Mouse (Mus musculus) bone marrow macrophage, adult 2 months (primary cell): Measurements from ENCODE around the gene Crip1.

Source experiments
- CTCF ChIP-seq: IDR thresholded peaks from 2 replicates; pipeline ENCODE4 v1.5.1; 2012; ENCODE audit warnings: low read depth, mild to moderate bottlenecking, low read length, moderate library complexity
- POLR2A ChIP-seq: IDR thresholded peaks from 2 replicates; pipeline ENCODE4 v1.6.1; 2012; ENCODE audit warnings: mild to moderate bottlenecking, low read depth, low read length, borderline replicate concordance

DNA sequence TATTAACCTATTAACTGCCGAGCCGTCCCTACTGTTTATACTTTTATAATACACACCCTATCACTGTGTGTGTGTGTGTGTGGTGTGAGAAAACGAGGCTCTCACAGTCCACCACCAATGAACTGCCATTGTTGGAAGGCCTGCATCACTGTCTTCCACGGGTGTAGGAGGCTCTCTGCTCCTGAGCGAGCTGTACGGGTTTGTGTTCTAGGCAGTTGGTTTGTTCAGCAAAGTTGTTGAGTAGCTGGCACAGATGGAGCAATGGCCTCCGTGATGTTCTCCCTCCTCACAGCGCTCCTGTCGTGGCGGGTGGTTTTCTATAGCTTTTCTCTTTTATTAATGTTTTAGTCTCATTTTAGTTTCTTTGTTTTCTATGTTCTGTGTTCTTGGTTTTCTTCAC is 36.3 kb upstream of the Crip1 start:
- TF ChIP-seq CTCF (no peak), POLR2A (no peak)
